Mouse (Mus musculus): ENCODE measurements around the gene Smim15.

The Smim15 gene

GRCm38 (mm10) chr13:108063374-108064134 lies 19.3 kb downstream of the Smim15 start:
- DNase-seq (ENCODE audit: low read depth) = no peak

GRCm38 (mm10) chr13:108064331-108064730 lies 20.1 kb downstream of the Smim15 start:
- DNase-seq (ENCODE audit: low read depth) = no peak

GRCm38 (mm10) chr13:108066021-108066420 lies 21.8 kb downstream of the Smim15 start:
- no peak for DNase-seq (ENCODE audit: low read depth)

GRCm38 (mm10) chr13:108069151-108069550 lies 24.9 kb downstream of the Smim15 start:
- no peak for DNase-seq (ENCODE audit: low read depth)

- no peak for DNase-seq (ENCODE audit: low read depth)
Measured at GRCm38 (mm10) chr13:108070171-108070570, 25.9 kb downstream of the Smim15 start.

- no peak for DNase-seq (ENCODE audit: low read depth)
Measured at GRCm38 (mm10) chr13:108077476-108077875, 33.2 kb downstream of the Smim15 start.

- no peak for DNase-seq (ENCODE audit: low read depth)
Measured at GRCm38 (mm10) chr13:108077901-108078300, 33.7 kb downstream of the Smim15 start.

- no peak for DNase-seq (ENCODE audit: low read depth)
Measured at GRCm38 (mm10) chr13:108084086-108084485, 39.8 kb downstream of the Smim15 start.

GRCm38 (mm10) chr13:108086036-108086435 lies 41.8 kb downstream of the Smim15 start:
- DNase-seq (ENCODE audit: low read depth) = no peak

GRCm38 (mm10) chr13:108086724-108087123 lies 42.5 kb downstream of the Smim15 start:
- no peak for DNase-seq (ENCODE audit: low read depth)

GRCm38 (mm10) chr13:108092290-108092689 lies 48.0 kb downstream of the Smim15 start:
- DNase-seq (ENCODE audit: low read depth) = no peak

GRCm38 (mm10) chr13:108094681-108095080 lies 50.4 kb downstream of the Smim15 start:
- DNase-seq (ENCODE audit: low read depth) = no peak

- no peak for DNase-seq (ENCODE audit: low read depth)
Measured at GRCm38 (mm10) chr13:108095617-108096016, 51.4 kb downstream of the Smim15 start.

- DNase-seq (ENCODE audit: low read depth) = no peak
Measured at GRCm38 (mm10) chr13:108096446-108096845, 52.2 kb downstream of the Smim15 start.
